Mouse (Mus musculus) myocyte (in vitro differentiated cells): ENCODE data around the gene Rc3h1.

Experiments
- MYOD1 ChIP-seq, 3 experiments: IDR thresholded peaks; one replicate each; pipeline ENCODE4 v1.6.1; 2011; ENCODE audit warnings: control low read depth in 2 of 3, low read depth in 2 of 3, mild to moderate bottlenecking in 2 of 3, moderate library complexity in 1 of 3; ENCODE audit not compliant: insufficient read length in 2 of 3, control insufficient read depth in 1 of 3
- POLR2A ChIP-seq: IDR thresholded peaks from one replicate; pipeline ENCODE4 v1.6.1; 2011; ENCODE audit warnings: low read depth, mild to moderate bottlenecking, control low read depth, moderate library complexity; ENCODE audit not compliant: insufficient read length

DNA sequence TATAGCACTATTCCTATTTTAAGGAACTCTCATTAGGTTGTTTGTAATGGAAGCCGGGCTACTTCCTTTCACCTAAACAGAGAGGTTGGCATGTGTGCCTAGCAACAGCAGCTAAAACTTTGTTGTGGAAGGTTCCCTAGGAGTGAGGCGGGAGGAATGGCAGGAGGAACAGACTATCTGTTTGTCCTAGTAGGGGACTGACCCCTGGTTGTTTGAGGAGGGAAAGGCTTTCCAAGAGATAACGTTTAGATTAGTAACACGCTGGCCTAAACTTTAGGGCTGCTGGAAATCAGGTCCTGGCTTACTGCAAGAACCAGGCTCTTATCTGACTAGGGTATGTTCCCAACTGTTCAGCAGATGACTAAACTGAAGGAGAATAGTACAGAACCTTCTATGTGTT lies 2.2 kb upstream of the Rc3h1 start:
- TF ChIP-seq POLR2A, result no peak
- no peak for TF ChIP-seq MYOD1 (IDR thresholded peaks at IDR 0.05; ENCODE audit: control insufficient read depth in 1 of 3, insufficient read length in 2 of 3, low read depth in 2 of 3)
